Mouse (Mus musculus): ENCODE measurements around the gene Akap12.

Gene Akap12

GRCm38 (mm10) chr10:4325562-4325961, 59.4 kb downstream of the Akap12 start:
- DNase-seq (ENCODE audit: low read depth, low spot score), result no peak
- H3K36me3 ChIP-seq (ENCODE audit: control insufficient read depth, insufficient read depth, low read length, poor library complexity, severe bottlenecking), result no peaks in the 10 kb centered on the region
- H3K27me3 ChIP-seq (ENCODE audit: control insufficient read depth, insufficient read depth, low read length, poor library complexity, severe bottlenecking), result no peaks in the 10 kb centered on the region

GRCm38 (mm10) chr10:4327716-4328115, 61.5 kb downstream of the Akap12 start:
- H3K36me3 ChIP-seq (ENCODE audit: control insufficient read depth, insufficient read depth, low read length, poor library complexity, severe bottlenecking), result no peaks in the 10 kb centered on the region
- no peak for DNase-seq (ENCODE audit: low read depth, low spot score)
- no peaks in the 10 kb centered on the region for H3K27me3 ChIP-seq (ENCODE audit: control insufficient read depth, insufficient read depth, low read length, poor library complexity, severe bottlenecking)

GRCm38 (mm10) chr10:4332228-4332979, 66.2 kb downstream of the Akap12 start:
- DNase-seq (ENCODE audit: low read depth, low spot score), result no peak
- Histone ChIP-seq H3K36me3 (ENCODE audit: control insufficient read depth, insufficient read depth, low read length, poor library complexity, severe bottlenecking) (no peaks in the 10 kb centered on the region), H3K27me3 (ENCODE audit: control insufficient read depth, insufficient read depth, low read length, poor library complexity, severe bottlenecking) (no peaks in the 10 kb centered on the region; the same call in 1 of the 2 replicates)

GRCm38 (mm10) chr10:4333319-4333718, 67.1 kb downstream of the Akap12 start:
- Histone ChIP-seq H3K36me3 (ENCODE audit: control insufficient read depth, insufficient read depth, low read length, poor library complexity, severe bottlenecking) (no peaks in the 10 kb centered on the region), H3K27me3 (ENCODE audit: control insufficient read depth, insufficient read depth, low read length, poor library complexity, severe bottlenecking) (no peaks in the 10 kb centered on the region; the same call in 1 of the 2 replicates)
- peak; percentile 70 for DNase-seq (ENCODE audit: low read depth, low spot score)

GRCm38 (mm10) chr10:4334039-4334683, 68.0 kb downstream of the Akap12 start:
- no peaks in the 10 kb centered on the region; the same call in 1 of the 2 replicates for H3K27me3 ChIP-seq (ENCODE audit: control insufficient read depth, insufficient read depth, low read length, poor library complexity, severe bottlenecking)
- H3K36me3 ChIP-seq (ENCODE audit: control insufficient read depth, insufficient read depth, low read length, poor library complexity, severe bottlenecking), result no peaks in the 10 kb centered on the region
- peak; percentile 89 for DNase-seq (ENCODE audit: low read depth, low spot score)

- Histone ChIP-seq H3K36me3 (ENCODE audit: control insufficient read depth, insufficient read depth, low read length, poor library complexity, severe bottlenecking) (no peaks in the 10 kb centered on the region), H3K27me3 (ENCODE audit: control insufficient read depth, insufficient read depth, low read length, poor library complexity, severe bottlenecking) (no peaks in the 10 kb centered on the region)
- no peak for DNase-seq (ENCODE audit: low read depth, low spot score)
Measured at GRCm38 (mm10) chr10:4338863-4339461, 72.8 kb downstream of the Akap12 start.

- no peaks in the 10 kb centered on the region for H3K27me3 ChIP-seq (ENCODE audit: control insufficient read depth, insufficient read depth, low read length, poor library complexity, severe bottlenecking)
- no peaks in the 10 kb centered on the region for H3K36me3 ChIP-seq (ENCODE audit: control insufficient read depth, insufficient read depth, low read length, poor library complexity, severe bottlenecking)
- peak; percentile 79 for DNase-seq (ENCODE audit: low read depth, low spot score)
Measured at GRCm38 (mm10) chr10:4341430-4341829, 75.2 kb downstream of the Akap12 start.

GRCm38 (mm10) chr10:4346489-4347135, 80.4 kb downstream of the Akap12 start:
- H3K27me3 ChIP-seq (ENCODE audit: control insufficient read depth, insufficient read depth, low read length, poor library complexity, severe bottlenecking), result no peaks in the 10 kb centered on the region
- H3K36me3 ChIP-seq (ENCODE audit: control insufficient read depth, insufficient read depth, low read length, poor library complexity, severe bottlenecking), result no peaks in the 10 kb centered on the region
- DNase-seq (ENCODE audit: low read depth, low spot score), result peak; percentile 90

GRCm38 (mm10) chr10:4347136-4347492, 80.9 kb downstream of the Akap12 start:
- Histone ChIP-seq H3K27me3 (ENCODE audit: control insufficient read depth, insufficient read depth, low read length, poor library complexity, severe bottlenecking) (no peaks in the 10 kb centered on the region), H3K36me3 (ENCODE audit: control insufficient read depth, insufficient read depth, low read length, poor library complexity, severe bottlenecking) (no peaks in the 10 kb centered on the region)
- DNase-seq (ENCODE audit: low read depth, low spot score), result no peak

GRCm38 (mm10) chr10:4347591-4347990, 81.4 kb downstream of the Akap12 start:
- Histone ChIP-seq H3K36me3 (ENCODE audit: control insufficient read depth, insufficient read depth, low read length, poor library complexity, severe bottlenecking) (no peaks in the 10 kb centered on the region), H3K27me3 (ENCODE audit: control insufficient read depth, insufficient read depth, low read length, poor library complexity, severe bottlenecking) (no peaks in the 10 kb centered on the region)
- no peak for DNase-seq (ENCODE audit: low read depth, low spot score)

GRCm38 (mm10) chr10:4354371-4355260, 88.4 kb downstream of the Akap12 start:
- H3K36me3 ChIP-seq (ENCODE audit: control insufficient read depth, insufficient read depth, low read length, poor library complexity, severe bottlenecking), result no peaks in the 10 kb centered on the region
- DNase-seq (ENCODE audit: low read depth, low spot score), result no peak
- no peaks in the 10 kb centered on the region for H3K27me3 ChIP-seq (ENCODE audit: control insufficient read depth, insufficient read depth, low read length, poor library complexity, severe bottlenecking)

GRCm38 (mm10) chr10:4355882-4356451, 89.8 kb downstream of the Akap12 start:
- Histone ChIP-seq H3K27me3 (ENCODE audit: control insufficient read depth, insufficient read depth, low read length, poor library complexity, severe bottlenecking) (no peaks in the 10 kb centered on the region), H3K36me3 (ENCODE audit: control insufficient read depth, insufficient read depth, low read length, poor library complexity, severe bottlenecking) (no peaks in the 10 kb centered on the region)
- peak; percentile 24 for DNase-seq (ENCODE audit: low read depth, low spot score)

GRCm38 (mm10) chr10:4356640-4357039, 90.5 kb downstream of the Akap12 start:
- no peak for DNase-seq (ENCODE audit: low read depth, low spot score)
- Histone ChIP-seq H3K36me3 (ENCODE audit: control insufficient read depth, insufficient read depth, low read length, poor library complexity, severe bottlenecking) (no peaks in the 10 kb centered on the region), H3K27me3 (ENCODE audit: control insufficient read depth, insufficient read depth, low read length, poor library complexity, severe bottlenecking) (no peaks in the 10 kb centered on the region)

GRCm38 (mm10) chr10:4357435-4357834, 91.3 kb downstream of the Akap12 start:
- H3K27me3 ChIP-seq (ENCODE audit: control insufficient read depth, insufficient read depth, low read length, poor library complexity, severe bottlenecking), result no peaks in the 10 kb centered on the region
- no peaks in the 10 kb centered on the region for H3K36me3 ChIP-seq (ENCODE audit: control insufficient read depth, insufficient read depth, low read length, poor library complexity, severe bottlenecking)
- DNase-seq (ENCODE audit: low read depth, low spot score), result no peak
